26 mouse cellular contexts compared by ENCODE assay signal in the genomic region with DNA sequence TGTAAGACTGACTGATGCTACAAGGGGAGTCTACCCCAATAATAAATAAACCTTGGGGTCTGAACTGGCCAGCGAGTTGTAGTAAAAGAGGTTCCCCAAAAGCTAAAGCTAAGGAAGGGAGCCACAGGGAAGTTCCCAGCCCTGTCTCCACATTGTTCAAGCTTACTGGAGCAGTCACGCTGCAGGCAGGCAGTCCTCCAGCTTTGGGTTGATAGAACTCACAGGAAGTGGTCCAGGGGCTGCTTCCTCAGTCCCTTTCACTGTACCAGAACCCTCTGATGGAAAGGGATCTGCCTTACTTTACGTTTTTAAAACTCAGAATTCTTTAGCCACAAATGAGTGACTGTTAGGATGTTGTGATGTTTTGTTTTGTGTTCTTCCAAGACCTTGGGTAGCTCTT. TPM values are rescaled to one million over a fixed set of nuclear protein-coding genes. Genes with fewer than 3 reads are reported as not detected.
DNase-seq lines count a peak whose midpoint lies in the region; ATAC-seq and TF ChIP-seq lines count a peak whose summit lies in the region.
"Had no signal": no experiment of that assay in that cellular context is flagged by ENCODE, and none has a peak within 500 bp of the region (broad histone marks: within the 10 kb centered on the region; RNA-seq: fewer than 3 reads in every experiment).

No protein-coding gene starts in this region.

- no peak for DNase-seq in left cerebral cortex, adult 2 months (ENCODE audit: extremely low spot score in 1 of 2, low spot score in 2 of 2)
- DNase-seq in left cerebral cortex, postnatal 25 days (ENCODE audit: low spot score in 2 of 2): no peak
- DNase-seq in thymus, postnatal 14 days: peak; percentile 35
- DNase-seq in thymus, postnatal 25 days: no peak
- DNase-seq in T-cell, adult 2 months (ENCODE audit: low spot score): peak; percentile 35
- no peak for DNase-seq in adrenal gland, adult (ENCODE audit: inconsistent age in 2 of 2, low spot score in 1 of 2)
- DNase-seq: adrenal gland, adult 2 months; adrenal gland, postnatal 14 days; cerebellum, adult 11 months; cerebellum, adult 2 months; cerebellum, adult 9-11 months; cerebellum, postnatal 25 days; gastrocnemius, postnatal 10 days; gastrocnemius, postnatal 36 days; heart, adult 11 months had no signal

- no peak for TF ChIP-seq CTCF in left cerebral cortex, adult 2 months (IDR thresholded peaks at IDR 0.05)

- intact Hi-C loops in left cerebral cortex, adult 2 months (cut with DNase I): no loop called here
- intact Hi-C loops in left cerebral cortex, postnatal 25 days (cut with DNase I): loop anchor here (5.0 kb wide), 1 partner anchor 35 kb away; no protein-coding TSS in a partner anchor

- peak overlapping the region; percentile 47; the same call in 1 of the 2 replicates for H3K27ac ChIP-seq in left cerebral cortex, adult 2 months
- H3K27ac ChIP-seq: embryonic facial prominence, embryonic 13.5 days; forebrain, embryonic 13.5 days; hindbrain, embryonic 12.5 days; hindbrain, embryonic 15.5 days; intestine, embryonic 15.5 days had no signal

- ATAC-seq in inflammation-experienced regulatory T-cells, adult 6 months: peak; percentile 43
- ATAC-seq: forebrain, embryonic 13.5 days; forebrain, embryonic 16.5 days; intestine, embryonic 15.5 days had no signal

- no peak overlapping the region for H3K4me3 ChIP-seq in left cerebral cortex, adult 2 months
- H3K4me3 ChIP-seq: embryonic facial prominence, embryonic 13.5 days; erythroblast, embryonic 14.5 days; forebrain, embryonic 13.5 days; hindbrain, embryonic 12.5 days; hindbrain, embryonic 15.5 days; intestine, embryonic 15.5 days had no signal

RNA-seq across cellular contexts. Expression of a gene that starts 22.3 kb away (rescaled TPM):
- 1 to 10 TPM; 8.3 TPM for total RNA-seq in left cerebral cortex, adult 2 months (2021)
- 1 to 10 TPM; 7.6 to 8.3 TPM for total RNA-seq in left cerebral cortex, postnatal 25 days (2021)
- polyA plus RNA-seq in inflammation-experienced regulatory T-cells, adult 6 months (2017; shearing (Covaris generic)): 1 to 10 TPM; 4.4 to 7.3 (median 5.7) TPM

RNA-seq across cellular contexts. Expression of a gene that starts 30.7 kb away (rescaled TPM):
- total RNA-seq in left cerebral cortex, adult 2 months (2021): 1 to 10 TPM in 1 of 2 experiments, under 1 TPM in 1; 0.87 to 1.5 TPM
- 1 to 10 TPM; 1.2 to 1.4 TPM for total RNA-seq in left cerebral cortex, postnatal 25 days (2021)
- under 1 TPM in 1 of 3 experiments, not detected in 2; 0.26 TPM for polyA plus RNA-seq in inflammation-experienced regulatory T-cells, adult 6 months (2017; shearing (Covaris generic))
- total RNA-seq: gastrocnemius, postnatal 36 days; hematopoietic stem cell, adult 5-6 weeks had no signal
- polyA plus RNA-seq: C2C12; forebrain, embryonic 13.5 days; heart, postnatal 0 days; intestine, embryonic 15.5 days had no signal

RNA-seq across cellular contexts. Expression of a gene that starts 34.9 kb away (rescaled TPM):
- 10 to 100 TPM; 22.5 to 24.1 TPM for total RNA-seq in left cerebral cortex, adult 2 months (2021)
- total RNA-seq in left cerebral cortex, postnatal 25 days (2021): 10 to 100 TPM; 26.0 to 28.5 TPM
- 10 to 100 TPM; 16.5 to 21.0 (median 18.2) TPM for polyA plus RNA-seq in inflammation-experienced regulatory T-cells, adult 6 months (2017; shearing (Covaris generic))

RNA-seq across cellular contexts. Expression of a gene that starts 38.2 kb away (rescaled TPM):
- 100 to 1,000 TPM; 442 to 461 TPM for total RNA-seq in left cerebral cortex, adult 2 months (2021)
- 100 to 1,000 TPM; 465 to 475 TPM for total RNA-seq in left cerebral cortex, postnatal 25 days (2021)
- polyA plus RNA-seq in inflammation-experienced regulatory T-cells, adult 6 months (2017; shearing (Covaris generic)): 1 to 10 TPM; 1.3 to 7.7 (median 6.8) TPM

RNA-seq across cellular contexts. Expression of a gene that starts 39.6 kb away (rescaled TPM):
- total RNA-seq in left cerebral cortex, adult 2 months (2021): 10 to 100 TPM; 41.1 to 44.7 TPM
- 10 to 100 TPM; 47.1 to 53.0 TPM for total RNA-seq in left cerebral cortex, postnatal 25 days (2021)
- polyA plus RNA-seq in inflammation-experienced regulatory T-cells, adult 6 months (2017; shearing (Covaris generic)): 10 to 100 TPM; 61.9 to 74.3 (median 66.5) TPM

Comparison
In these comparisons a context has a peak if more than half of its experiments do, and no peak if none do; other contexts are left out.
1. DNase-seq: peak in thymus, postnatal 14 days (single experiment) and T-cell, adult 2 months (single experiment); none in left cerebral cortex, adult 2 months (0 of 2), left cerebral cortex, postnatal 25 days (0 of 2), thymus, postnatal 25 days (single experiment) and adrenal gland, adult (0 of 2).